Mouse (Mus musculus) ovary, adult 10 weeks (tissue): ENCODE results near the gene Itgal. TPM values are rescaled to one million over a fixed set of nuclear protein-coding genes. Genes with fewer than 3 reads are reported as not detected.

Source experiments
- polyA plus RNA-seq: library from polyadenylated mRNA; stranded (reverse); fragments of 350-450 nt; fragmentation: Illumina TruSeq; extraction: RNeasy Lipid Tissue Mini Kit (QIAGEN cat#74804); gene quantifications from one replicate; pipeline ENCODE4 v1.2.3, GENCODE M21; 2014

Itgal gene
- polyA plus RNA-seq = 0.68 TPM

GRCm38 (mm10) chr7:127296098-127296497, at the start of gene Itgal:
TSS of gene Itgal (plus strand) at chr7:127296260.

GRCm38 (mm10) chr7:127260309-127261111, 35.5 kb upstream of the Itgal start, which contains the start of gene Dctpp1:
TSS of gene Dctpp1 (minus strand) at chr7:127260709.

GRCm38 (mm10) chr7:127273925-127274789, 21.9 kb upstream of the Itgal start, which contains the start of gene Sephs2:
TSS of gene Sephs2 (minus strand) at chr7:127274055.

GRCm38 (mm10) chr7:127345512-127346325, 49.7 kb downstream of the Itgal start, which contains the start of gene Zfp768:
TSS of gene Zfp768 (minus strand) at chr7:127345589.

GRCm38 (mm10) chr7:127375271-127376245, 79.5 kb downstream of the Itgal start, which contains the start of gene Zfp747:
TSS of gene Zfp747 (minus strand) at chr7:127376050.

Other genes starting within 250 kb of the Itgal start
- 5.4 TPM for gene Zg16, start 208.9 kb upstream of the Itgal start, polyA plus RNA-seq
- 2.9 TPM for gene AI467606, start 204.9 kb upstream of the Itgal start, polyA plus RNA-seq
- gene Qprt, start 174.0 kb upstream of the Itgal start, polyA plus RNA-seq = 0.71 TPM
- 1.1 TPM for gene Spn, start 158.4 kb upstream of the Itgal start, polyA plus RNA-seq
- 13.1 TPM for gene Cd2bp2, start 100.2 kb upstream of the Itgal start, polyA plus RNA-seq
- gene Tbc1d10b, start 87.8 kb upstream of the Itgal start, polyA plus RNA-seq = 3.0 TPM
- gene Mylpf, start 87.4 kb upstream of the Itgal start, polyA plus RNA-seq = not detected
- gene Zfp553, start 63.2 kb upstream of the Itgal start, polyA plus RNA-seq = 3.2 TPM
- gene Sept1, start 63.1 kb upstream of the Itgal start, polyA plus RNA-seq = 1.4 TPM
- not detected for gene Zfp771, start 52.0 kb upstream of the Itgal start, polyA plus RNA-seq
- gene Dctpp1, start 35.6 kb upstream of the Itgal start, polyA plus RNA-seq = not detected
- 23.0 TPM for gene Sephs2, start 22.2 kb upstream of the Itgal start, polyA plus RNA-seq
- 3.3 TPM for gene Zfp768, start 49.3 kb downstream of the Itgal start, polyA plus RNA-seq
- 3.6 TPM for gene Zfp747, start 79.8 kb downstream of the Itgal start, polyA plus RNA-seq
- gene 9130019O22Rik, start 90.9 kb downstream of the Itgal start, polyA plus RNA-seq = 2.4 TPM
- 1.1 TPM for gene E430018J23Rik, start 97.4 kb downstream of the Itgal start, polyA plus RNA-seq
- 4.1 TPM for gene Zfp764, start 110.6 kb downstream of the Itgal start, polyA plus RNA-seq
- gene Zfp688, start 125.8 kb downstream of the Itgal start, polyA plus RNA-seq = 0.86 TPM
- gene Zfp689, start 152.9 kb downstream of the Itgal start, polyA plus RNA-seq = 3.1 TPM
- gene Prr14, start 163.4 kb downstream of the Itgal start, polyA plus RNA-seq = 18.0 TPM
- 7.7 TPM for gene Fbrs, start 182.9 kb downstream of the Itgal start, polyA plus RNA-seq
- 11.4 TPM for gene Srcap, start 215.7 kb downstream of the Itgal start, polyA plus RNA-seq
- 6.7 TPM for gene Gm42715, start 223.3 kb downstream of the Itgal start, polyA plus RNA-seq